Mouse (Mus musculus): ENCODE measurements around the gene Hivep3. TPM values are rescaled to one million over a fixed set of nuclear protein-coding genes. Genes with fewer than 3 reads are reported as not detected.

Hivep3 gene
- total RNA-seq, 2 experiments from 2014 or later, result 5.7 to 6.3 TPM

DNA sequence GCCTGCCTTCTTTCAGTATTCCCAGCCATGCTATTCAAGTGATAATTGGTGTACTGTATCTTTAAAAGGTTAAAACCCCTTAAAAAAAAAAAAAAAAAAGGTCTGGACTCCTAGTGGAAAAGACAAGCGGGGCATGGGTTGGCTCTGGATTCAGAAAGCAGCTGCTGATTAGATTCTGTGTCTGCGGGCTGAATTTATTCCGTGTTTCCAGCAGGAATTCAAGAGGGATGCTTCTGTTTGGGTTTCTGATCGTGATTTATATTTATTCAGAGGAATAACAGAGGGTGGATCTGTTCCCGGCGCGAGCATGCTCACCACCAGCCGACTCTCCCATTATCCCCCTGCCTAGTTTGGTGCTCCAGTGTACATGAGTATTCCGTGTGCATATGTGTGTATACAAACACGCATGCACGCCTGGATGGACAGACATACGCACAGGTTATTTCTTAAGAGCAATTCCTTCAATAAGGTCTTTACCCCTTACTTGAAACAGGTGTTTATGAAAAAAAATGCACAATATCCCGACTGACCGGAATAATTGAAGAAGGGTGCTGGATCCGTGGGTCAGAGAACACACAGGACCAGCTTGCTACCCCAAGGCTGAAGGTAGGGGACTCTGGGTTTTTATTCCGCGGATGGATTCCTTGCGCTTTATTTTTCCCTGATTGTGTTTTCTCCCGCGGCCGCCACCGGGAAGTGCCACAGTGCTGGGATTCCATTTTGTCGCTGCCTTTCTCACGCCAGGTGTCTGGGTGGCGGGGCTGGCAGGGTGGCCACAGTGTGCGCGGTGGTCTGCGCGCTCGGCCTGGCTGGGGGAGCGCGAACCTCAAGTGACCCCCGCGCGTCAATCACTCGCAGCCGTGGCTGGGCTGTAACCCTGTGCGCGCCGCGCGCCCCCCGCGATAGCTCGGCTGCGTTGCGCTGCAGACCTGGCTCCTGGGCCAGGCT lies 80.9 kb downstream of the Hivep3 start:
- peak; percentile 26 to 50 for DNase-seq
- intact Hi-C loops (cut with DNase I), result no loop called here

DNA sequence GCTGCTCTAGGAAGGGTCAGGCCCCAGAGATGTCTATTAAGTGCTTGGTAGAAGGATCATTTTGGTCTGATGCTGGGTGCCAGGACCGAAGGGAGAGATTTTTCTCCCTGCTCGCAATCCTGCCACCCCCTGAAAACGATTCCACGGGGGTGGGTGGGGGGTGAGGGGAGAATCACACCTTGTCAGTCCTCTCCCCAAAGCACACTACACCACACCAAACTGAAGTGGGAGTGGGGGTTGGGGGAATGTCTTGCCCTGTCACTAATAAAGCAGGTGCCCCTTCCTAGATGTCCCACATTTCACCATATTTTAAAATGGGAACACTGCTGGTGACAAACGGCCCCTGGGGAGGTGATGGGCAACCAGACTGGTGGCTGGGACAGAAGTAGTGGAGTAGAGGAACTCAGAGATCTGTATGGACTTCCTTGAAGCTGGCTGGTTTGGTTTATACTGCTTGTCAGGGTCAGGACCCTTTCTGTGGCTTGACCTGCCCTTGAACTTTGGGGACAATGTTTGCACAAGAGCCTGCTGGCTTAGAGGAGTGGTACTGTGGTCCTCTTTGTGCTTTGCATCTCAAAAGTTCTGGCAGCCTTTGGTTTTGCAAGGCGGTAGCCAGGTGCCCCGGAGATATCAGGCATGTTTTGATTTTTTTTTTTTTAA lies 81.7 kb downstream of the Hivep3 start:
- intact Hi-C loops (cut with DNase I), result no loop called here
- no peak for DNase-seq

DNA sequence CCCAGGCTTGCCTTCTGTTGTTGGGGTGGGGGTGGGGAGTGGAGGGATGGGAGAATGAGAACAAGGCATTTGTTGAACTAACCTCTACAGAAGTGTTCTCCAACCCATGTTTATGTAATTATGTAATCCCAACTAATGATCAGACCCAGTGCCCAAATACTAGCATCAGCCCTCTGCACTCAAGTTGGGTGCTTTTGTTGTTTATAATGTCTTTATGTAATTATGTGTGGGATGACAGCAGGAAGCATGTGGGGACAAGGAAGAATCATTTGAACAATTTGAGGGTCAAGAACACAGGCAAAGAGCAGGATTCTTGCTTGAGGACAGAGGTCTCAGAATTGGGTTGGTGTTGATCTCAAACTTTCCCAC lies 82.2 kb downstream of the Hivep3 start:
- DNase-seq, result no peak
- intact Hi-C loops (cut with DNase I), result loop anchor here (2.0 kb wide), 1 partner anchor 81 kb away; no protein-coding TSS in a partner anchor

DNA sequence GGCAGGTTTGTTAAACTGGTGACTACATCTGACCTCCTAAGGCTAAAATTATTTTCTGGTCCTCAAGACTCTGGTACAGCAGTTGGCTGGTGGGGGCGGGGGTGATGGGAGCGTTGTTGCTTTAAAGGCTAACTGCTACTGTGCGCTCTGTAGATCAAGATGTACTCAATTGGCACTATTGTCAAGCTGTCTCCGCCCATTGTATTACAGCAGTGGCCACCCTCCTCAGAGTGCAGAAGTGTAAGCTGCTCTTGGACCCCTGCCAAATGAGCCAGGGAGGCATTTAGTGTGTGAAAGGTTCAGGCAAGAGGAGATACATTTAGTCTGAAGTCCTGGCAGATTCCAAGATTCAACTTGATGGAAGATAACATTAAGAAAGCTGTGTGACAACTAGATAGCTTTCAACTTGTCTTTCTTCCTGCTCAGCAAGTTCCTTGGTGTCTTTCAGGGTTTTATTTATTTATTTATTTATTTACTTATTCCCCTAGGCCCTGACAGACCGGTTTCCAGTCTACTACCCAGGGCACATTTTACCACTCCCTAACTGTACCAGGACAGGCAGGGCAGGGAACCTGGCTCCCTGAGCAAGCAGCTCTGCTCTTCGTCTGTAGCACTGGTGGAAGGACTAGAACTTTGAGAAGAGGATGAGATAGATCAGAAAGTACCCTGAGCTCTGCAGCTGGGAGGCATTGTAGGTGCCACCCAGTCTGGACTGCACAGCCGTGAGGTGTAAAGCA lies 83.2 kb downstream of the Hivep3 start:
- peak in 1 of 2 experiments; percentile 43 for DNase-seq
- intact Hi-C loops (cut with DNase I), result loop anchor here (2.0 kb wide), 1 partner anchor 82 kb away; no protein-coding TSS in a partner anchor

DNA sequence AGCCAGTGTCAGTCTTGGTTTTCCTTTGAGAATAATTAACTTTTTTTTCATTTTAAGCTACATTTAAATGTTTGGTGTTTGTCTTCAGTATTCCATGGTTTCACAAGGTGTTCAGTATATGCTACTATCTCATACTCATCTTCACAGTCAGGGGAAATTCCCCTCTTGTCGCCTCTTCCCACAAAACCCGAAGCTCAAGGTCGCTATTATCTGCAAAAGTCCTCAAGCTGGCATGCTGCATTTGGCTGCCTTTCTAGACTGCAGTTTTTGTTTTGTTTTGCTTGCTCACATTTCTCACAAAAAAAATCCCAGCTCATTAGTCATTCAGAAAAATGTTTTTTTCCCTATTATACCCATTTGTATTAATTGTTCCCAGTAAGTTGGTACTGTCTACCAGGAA lies 92.4 kb downstream of the Hivep3 start:
- DNase-seq, result no peak
- intact Hi-C loops (cut with DNase I), result no loop called here

DNA sequence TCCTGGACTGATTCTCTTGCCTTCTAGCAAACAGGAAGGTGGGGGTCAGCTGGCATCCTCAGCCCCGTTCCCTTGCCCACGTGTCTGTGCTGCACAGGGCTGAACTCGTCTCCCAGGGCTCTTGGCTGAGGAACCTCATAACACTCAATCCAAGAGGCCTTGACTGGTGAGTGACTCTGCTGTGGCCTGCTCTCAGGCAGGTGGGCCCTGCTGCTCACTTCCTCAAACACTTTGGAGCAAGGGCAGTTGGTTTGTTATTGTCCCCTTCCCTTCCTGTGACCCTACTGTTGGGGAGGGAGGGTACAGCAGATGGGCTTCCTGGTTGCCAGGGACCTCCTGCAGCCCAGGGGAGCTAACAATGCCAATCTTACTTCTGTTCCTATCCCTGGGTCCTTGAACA lies 94.8 kb downstream of the Hivep3 start:
- DNase-seq, result no peak
- intact Hi-C loops (cut with DNase I), result no loop called here

DNA sequence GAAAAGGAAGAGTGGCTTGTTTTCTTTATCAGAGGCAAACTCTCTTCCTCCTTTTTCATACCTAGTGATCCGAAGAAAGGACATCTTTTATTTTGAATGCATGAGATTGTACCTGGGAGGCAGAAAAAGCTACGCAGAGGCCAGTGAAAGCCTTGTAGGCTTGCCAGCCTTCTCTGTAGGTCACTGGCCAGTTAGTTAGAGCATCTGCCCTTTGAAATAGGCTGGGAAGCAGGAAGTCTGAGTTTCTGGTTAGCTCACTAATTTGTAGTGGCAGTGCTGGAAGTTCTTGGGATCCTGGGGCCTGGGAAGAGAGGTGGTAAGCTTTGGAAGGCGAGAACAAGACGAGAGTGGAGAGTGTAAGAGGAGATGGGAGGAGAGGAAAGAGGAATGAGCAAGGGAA lies 95.4 kb downstream of the Hivep3 start:
- intact Hi-C loops (cut with DNase I), result no loop called here
- no peak for DNase-seq

DNA sequence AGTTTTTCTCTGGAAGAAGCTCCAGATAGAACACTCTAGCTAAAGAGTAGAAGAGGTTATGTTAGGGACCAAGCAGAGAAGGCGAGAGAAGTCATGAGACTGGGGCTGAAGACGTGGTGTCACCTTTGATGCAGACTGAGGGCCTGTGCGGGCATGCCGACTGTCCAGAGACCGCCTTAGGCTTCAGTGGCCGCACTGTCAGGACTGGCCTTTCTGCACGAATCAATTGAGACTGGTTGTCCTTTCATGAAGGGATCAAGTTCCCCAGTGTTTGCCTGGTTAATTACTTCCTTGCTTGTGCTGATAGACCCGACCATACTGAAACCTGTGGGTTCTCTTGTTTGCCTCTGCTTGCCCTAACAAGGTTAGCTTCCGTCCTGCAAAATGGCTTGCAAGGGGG lies 99.7 kb downstream of the Hivep3 start:
- DNase-seq, result no peak
- intact Hi-C loops (cut with DNase I), result no loop called here

DNA sequence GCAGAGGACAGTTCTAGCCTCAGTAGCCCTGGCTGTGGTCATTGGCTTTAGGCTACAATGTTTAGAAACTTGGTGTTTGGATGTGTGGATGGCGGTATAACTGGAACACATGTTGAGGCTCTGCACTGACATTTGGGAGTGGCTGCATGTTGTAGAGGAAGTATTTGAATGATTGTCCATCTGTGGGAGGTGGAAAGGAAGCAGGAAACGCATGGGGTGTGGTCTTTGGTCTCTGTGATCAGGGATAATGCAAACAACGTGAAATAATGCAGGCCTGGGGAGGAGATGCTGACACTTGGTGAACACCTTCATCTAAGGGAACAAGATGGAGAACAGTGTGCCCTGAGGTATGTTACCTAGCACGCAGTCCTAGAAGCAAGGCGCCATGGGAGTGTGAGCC lies 100.3 kb downstream of the Hivep3 start:
- intact Hi-C loops (cut with DNase I), result no loop called here
- DNase-seq, result no peak

DNA sequence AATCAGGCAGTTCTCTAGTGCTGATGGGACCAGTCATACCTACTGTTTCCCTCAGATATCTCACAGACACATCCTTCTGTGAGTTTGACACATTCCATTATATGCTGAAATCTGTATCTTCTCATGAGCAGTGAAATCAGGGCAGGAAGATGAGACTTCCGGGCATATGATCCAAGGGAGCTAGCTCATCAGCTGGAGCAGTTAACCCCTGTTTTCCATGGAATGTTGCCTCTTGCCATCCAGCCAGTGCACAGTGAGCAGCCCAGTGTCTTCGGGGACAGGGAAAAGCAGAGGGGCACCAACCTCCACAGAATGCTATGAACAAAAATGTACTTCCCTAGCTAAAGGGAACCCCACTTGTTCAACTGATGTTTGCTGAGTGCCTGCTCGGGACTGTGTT lies 102.6 kb downstream of the Hivep3 start:
- DNase-seq, result no peak
- intact Hi-C loops (cut with DNase I), result no loop called here

DNA sequence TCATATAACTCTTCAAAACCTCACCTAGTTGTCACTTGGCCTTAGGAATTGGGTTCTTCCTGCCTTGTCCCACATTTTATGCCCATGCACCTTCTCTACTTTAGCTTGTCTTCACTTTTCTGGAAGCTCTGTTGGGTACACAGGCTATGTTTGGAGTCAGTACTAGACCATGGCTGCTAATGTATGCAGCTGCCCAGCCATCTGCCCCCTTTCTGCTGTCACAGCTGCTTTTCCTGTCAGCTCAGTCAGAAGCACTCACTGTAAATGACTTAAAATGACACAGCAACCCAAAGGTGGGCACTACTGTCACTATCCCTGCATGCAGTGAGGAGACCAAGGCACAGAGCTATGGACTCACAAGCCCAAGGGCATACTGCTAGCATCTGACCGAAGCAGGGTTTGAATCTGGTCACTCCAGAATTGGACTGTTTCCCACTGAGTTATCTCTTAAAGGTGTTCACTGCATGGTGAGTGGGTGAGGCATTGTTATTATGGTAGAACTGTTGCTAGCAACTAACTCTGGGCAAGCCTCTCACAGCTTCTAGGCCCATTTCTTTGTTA lies 104.0 kb downstream of the Hivep3 start:
- intact Hi-C loops (cut with DNase I), result no loop called here
- no peak for DNase-seq

DNA sequence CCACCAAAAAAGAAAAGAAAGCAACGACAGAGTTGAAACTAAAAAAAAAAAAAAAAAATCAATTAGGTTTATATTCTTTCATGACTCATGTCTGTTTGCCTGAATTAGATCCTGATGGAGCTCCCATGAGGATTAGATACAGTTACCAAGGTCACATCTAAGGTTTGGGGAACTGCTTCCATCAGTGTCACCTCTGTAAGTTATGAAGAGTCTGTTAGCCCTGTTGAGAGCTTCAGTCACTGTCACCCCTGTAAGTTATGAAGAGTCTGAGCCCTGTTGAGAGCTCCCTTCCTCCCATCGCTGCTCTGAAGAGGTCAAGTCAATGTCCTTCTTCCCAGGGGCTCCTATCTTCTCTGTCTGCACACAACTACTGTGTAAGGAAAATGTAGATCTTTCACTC lies 104.7 kb downstream of the Hivep3 start:
- DNase-seq, result no peak
- intact Hi-C loops (cut with DNase I), result no loop called here

DNA sequence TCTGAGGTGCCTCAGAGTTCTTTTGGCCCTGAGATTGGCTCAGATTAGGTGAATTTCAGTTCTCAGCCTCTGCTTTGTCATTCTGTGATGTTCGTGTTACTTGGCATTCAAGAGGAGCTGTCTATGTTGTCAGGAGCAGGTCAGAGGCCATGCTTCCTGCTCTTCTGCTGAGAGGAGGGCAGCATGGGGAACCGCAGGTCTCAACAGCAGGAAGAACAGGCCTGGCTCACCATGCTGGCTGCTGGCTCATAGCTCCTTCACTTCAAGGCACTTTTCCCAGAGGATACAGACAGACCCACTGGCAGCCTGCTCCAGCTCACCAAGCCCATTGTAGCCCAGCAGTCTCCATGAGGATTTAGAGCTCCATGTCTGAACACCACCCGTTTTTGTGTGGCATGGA lies 109.7 kb downstream of the Hivep3 start:
- DNase-seq, result no peak

DNA sequence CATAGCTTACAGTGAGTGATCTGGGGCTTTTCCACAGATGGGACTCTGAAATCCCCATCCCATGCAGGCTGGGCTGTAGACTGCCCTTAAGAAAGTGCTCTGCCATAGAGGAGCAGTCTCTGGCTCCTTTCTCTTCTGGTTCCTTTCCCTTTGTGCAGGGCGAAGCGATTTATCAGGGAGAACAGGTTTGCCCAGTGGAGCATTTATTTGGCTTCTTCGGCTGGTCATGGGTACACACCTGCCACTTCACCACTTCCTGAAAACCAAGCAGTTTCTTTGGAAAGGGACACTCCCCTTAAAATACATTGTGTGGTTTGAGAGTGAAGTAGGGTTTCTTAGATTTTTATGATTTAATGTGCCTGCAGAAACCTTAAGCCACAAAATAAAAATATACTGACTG lies 110.7 kb downstream of the Hivep3 start:
- no peak for DNase-seq
- intact Hi-C loops (cut with DNase I), result no loop called here

More for the DNA sequence above, 109.7 kb downstream of the Hivep3 start:
- intact Hi-C loops (cut with DNase I), result no loop called here

DNA sequence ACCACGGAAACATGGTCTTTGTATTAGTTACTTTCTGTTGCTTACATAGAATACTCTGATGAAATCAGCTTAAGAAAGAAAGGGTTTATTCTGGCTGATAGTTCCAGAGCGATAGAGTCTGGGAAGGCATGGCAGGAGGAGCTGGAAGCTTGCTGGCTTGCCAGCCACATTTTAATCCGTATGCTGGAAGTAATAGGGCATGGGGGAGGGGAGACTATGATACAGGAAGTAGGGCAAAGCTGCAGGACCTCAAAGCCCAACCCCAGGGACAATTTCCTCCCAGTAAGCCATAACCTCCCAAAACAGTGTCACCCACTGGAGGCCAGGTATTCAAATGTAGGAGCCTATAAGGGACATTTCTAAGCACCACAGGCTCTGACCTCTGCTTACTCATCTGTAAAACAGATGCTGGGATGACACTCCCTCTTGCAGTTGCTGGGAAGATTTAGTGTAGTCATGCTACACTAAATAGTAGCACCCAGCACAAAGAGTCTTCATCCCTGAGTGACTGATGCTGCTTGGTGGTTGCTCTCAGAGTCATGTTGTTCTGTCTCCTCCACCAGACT lies 112.1 kb downstream of the Hivep3 start:
- no peak for DNase-seq
- intact Hi-C loops (cut with DNase I), result no loop called here

DNA sequence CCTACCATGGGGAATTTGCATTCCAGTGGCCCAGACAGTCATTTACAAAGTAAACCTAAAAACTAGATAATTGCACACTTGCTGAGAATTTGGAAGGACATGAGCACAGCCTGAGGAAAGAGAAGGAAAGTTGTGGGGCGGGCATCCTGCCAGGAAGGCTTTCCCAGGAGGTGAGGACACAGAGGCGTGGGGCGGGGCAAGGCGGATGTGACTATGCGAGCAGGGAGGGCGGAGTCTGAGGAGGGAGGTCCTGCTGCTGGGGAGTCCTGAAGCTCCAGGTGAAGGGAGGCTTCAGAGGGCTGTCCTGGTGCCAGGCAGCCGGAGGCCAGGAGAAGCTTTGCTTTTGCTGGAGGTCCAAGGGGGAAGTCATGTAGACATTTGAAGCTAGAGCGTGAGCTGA lies 118.9 kb downstream of the Hivep3 start:
- peak; percentile 54 to 65 for DNase-seq
- intact Hi-C loops (cut with DNase I), result no loop called here

DNA sequence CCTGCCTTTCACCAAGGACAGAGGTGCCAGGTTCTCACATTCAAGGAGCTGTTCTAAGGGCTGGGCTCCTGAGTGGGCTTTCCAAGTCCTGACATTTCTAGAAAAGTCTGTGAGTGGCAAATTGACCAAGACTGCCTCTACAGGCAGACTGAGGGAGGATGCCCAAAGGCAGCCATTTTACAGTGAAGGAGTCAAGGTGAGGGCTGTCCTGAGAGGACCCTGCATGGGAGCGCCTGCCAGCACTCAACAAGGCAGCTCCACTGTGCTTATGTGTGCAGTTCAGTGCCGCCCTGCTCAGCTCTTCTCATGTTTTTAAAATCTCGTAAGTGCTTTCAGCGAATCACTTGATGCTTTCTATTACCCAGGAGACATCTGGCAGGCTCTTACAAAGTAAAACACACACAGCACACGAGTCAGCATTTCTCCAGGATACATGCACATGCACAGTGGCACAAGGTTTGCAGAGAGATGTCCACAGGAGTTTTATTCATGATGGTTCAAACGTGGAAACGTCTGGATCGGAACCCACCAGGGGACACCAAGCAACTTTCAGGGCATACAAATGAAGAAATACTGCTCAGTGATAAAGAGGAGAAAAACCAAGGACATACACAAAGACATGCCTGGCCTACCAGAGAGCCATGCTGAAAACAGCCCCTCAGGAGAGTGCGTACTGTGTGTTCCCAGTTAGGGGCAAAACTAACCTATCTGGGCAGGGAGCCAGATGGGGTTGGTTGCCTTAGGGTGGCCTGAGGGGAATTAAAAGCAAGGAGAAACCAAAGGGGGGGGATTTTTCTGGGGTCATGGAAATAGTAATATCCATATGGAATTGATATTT lies 120.9 kb downstream of the Hivep3 start:
- no peak for DNase-seq
- intact Hi-C loops (cut with DNase I), result no loop called here

DNA sequence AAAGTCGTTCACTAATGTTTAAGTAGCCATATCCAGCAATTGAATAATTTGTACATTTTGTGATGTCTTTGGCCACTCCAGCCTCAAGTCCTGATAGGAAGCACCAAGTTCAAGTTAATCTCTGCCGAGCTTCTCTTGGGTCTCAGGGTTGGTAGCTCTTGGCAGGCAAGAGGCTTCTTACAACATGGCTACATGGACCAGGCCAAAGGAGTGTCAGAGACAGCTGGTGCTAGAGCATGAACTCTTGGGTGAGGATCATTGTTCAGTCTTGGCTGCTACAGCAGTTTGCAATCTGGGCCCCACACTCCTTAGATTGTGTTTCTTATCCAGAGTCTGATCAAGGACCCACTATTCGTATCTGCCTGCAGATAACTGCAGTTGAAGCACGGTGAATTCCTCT lies 125.9 kb downstream of the Hivep3 start:
- no peak for DNase-seq
- intact Hi-C loops (cut with DNase I), result no loop called here

DNA sequence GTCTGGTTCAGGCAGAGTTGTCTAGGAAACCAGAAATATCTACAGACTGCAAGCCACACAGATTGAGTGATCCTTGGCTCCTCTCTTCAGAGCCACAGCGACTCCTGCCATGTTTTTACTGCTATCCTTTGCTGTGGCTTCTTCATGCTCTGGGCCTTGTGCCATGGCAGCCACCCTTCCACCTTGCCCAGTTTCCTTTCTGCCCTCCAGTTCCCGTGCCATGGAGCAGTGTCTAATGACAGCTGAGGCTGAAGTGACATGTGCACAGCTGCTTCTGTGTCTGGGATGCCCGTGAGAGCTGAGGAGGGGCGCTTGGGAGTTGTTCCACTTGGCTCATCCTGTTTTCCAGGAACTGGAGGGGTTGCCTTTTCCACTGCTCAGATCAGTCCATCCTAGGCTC lies 127.4 kb downstream of the Hivep3 start:
- DNase-seq, result no peak
- intact Hi-C loops (cut with DNase I), result no loop called here

Data from heart, postnatal 36 days (tissue).